Mouse (Mus musculus): Measurements from ENCODE around the gene Fbp2.

DNA sequence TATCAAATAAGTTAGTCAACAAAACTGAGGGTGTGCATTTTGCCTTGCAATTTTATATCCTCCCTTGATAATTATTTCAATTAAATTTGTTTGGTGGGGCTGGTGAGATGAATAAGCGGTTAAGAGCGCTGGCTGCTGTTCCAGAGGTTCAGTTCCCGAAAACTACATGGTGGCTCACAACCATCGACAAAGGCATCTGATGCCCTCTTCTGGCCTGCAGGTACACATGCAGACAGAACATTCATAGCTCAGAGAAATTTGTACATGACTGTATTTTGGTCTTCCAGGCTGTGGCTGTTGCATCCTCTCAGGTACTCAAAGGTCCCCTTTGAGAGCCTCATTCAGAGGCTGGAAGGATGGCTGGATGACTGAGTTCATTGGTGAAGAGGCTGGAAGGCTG is 1.8 kb upstream of the Fbp2 start:
- TF ChIP-seq CTCF (IDR thresholded peaks at IDR 0.05; ENCODE audit: low read depth) (no peak), EP300 (IDR thresholded peaks at IDR 0.05; ENCODE audit: low read depth) (no peak)

Measured in heart, postnatal 0 days (tissue).